Mouse (Mus musculus): ENCODE data around the gene Nsf. TPM values are rescaled to one million over a fixed set of nuclear protein-coding genes. Genes with fewer than 3 reads are reported as not detected.

Nsf gene
- polyA plus RNA-seq, 1 experiment from 2014 or later, result 47.5 TPM

DNA sequence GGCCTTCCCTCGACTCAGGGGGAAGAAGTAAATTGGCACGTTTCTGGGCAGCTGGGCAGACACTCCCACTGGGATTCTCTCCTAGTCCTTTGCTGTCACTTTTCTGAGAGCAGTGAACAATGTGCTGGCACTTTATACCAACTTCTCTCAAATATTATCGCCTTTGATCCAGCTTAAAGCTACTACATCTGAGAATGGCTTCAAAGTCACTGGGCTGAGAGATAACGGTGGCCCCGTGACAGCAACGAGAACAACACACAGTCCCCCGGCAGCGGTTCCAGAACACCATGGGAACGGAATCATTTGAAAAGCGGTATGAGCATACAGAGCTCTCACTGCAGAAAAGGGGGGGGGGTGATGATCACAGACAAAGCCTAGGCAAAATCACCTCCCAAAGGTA lies 31.0 kb downstream of the Nsf start:
- no peaks in the 10 kb centered on the region for H3K27me3 ChIP-seq (ENCODE audit: insufficient read depth, low read length)
- no peak overlapping the region for H3K4me3 ChIP-seq (ENCODE audit: low read length)
- ATAC-seq (ENCODE audit: low FRiP score, low TSS enrichment), result no peak
- H3K36me3 ChIP-seq (ENCODE audit: insufficient read depth, low read length), result 0 out of 2 replicates have a peak, but pooled peaks cover 5% of the 10 kb centered on the region
- no peaks in the 10 kb centered on the region for H3K4me1 ChIP-seq (ENCODE audit: insufficient read depth, low read length)
- no peak overlapping the region for H3K4me2 ChIP-seq (replicated peaks; ENCODE audit: low read depth, low read length)
- H3K9ac ChIP-seq (replicated peaks; ENCODE audit: low read length), result no peak overlapping the region
- no peak overlapping the region for H3K27ac ChIP-seq (ENCODE audit: low read length)
- 91% methylated on average over 10 of the region's 10 CpGs for WGBS
- H3K9me3 ChIP-seq (ENCODE audit: low read length), result no peaks in the 10 kb centered on the region

DNA sequence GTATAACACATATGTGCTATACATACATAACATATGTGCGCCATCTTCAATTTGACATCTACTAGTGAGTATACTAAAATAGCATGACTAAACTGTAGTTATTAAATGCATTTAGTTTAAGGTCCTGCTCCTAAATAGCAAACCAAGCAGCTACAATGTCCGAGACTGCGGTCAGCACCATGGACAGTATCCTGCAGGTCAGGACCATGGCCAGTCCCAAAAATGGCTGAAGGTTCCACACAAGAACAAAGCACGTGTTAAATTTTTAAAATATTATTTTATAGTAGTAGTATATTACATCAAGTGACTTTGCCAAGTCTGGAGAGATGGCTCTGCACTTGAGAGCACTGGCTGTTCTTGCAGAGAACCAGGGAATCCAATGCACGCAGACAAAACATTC lies 33.2 kb downstream of the Nsf start:
- Histone ChIP-seq H3K4me1 (ENCODE audit: insufficient read depth, low read length) (no peaks in the 10 kb centered on the region), H3K4me3 (ENCODE audit: low read length) (no peak overlapping the region), H3K9ac (replicated peaks; ENCODE audit: low read length) (no peak overlapping the region), H3K27me3 (ENCODE audit: insufficient read depth, low read length) (no peaks in the 10 kb centered on the region), H3K27ac (ENCODE audit: low read length) (no peak overlapping the region), H3K36me3 (ENCODE audit: insufficient read depth, low read length) (peaks cover 9% of the 10 kb centered on the region; the same call in 1 of the 2 replicates), H3K9me3 (ENCODE audit: low read length) (no peaks in the 10 kb centered on the region), H3K4me2 (replicated peaks; ENCODE audit: low read depth, low read length) (no peak overlapping the region)
- ATAC-seq (ENCODE audit: low FRiP score, low TSS enrichment), result no peak
- 68% methylated on average over 5 of the region's 5 CpGs for WGBS

GRCm38 (mm10) chr11:103916807-103917206 lies 37.0 kb downstream of the Nsf start:
- 77% methylated on average over 7 of the region's 7 CpGs for WGBS
- Histone ChIP-seq H3K4me1 (ENCODE audit: insufficient read depth, low read length) (no peaks in the 10 kb centered on the region), H3K27ac (ENCODE audit: low read length) (no peak overlapping the region), H3K9ac (replicated peaks; ENCODE audit: low read length) (no peak overlapping the region), H3K4me2 (replicated peaks; ENCODE audit: low read depth, low read length) (no peak overlapping the region), H3K4me3 (ENCODE audit: low read length) (no peak overlapping the region), H3K36me3 (ENCODE audit: insufficient read depth, low read length) (peaks cover 19% of the 10 kb centered on the region; the same call in 1 of the 2 replicates), H3K27me3 (ENCODE audit: insufficient read depth, low read length) (no peaks in the 10 kb centered on the region), H3K9me3 (ENCODE audit: low read length) (no peaks in the 10 kb centered on the region)
- ATAC-seq (ENCODE audit: low FRiP score, low TSS enrichment), result no peak

GRCm38 (mm10) chr11:103915686-103916085 lies 38.2 kb downstream of the Nsf start:
- Histone ChIP-seq H3K4me1 (ENCODE audit: insufficient read depth, low read length) (no peaks in the 10 kb centered on the region), H3K9ac (replicated peaks; ENCODE audit: low read length) (no peak overlapping the region), H3K36me3 (ENCODE audit: insufficient read depth, low read length) (peaks cover 19% of the 10 kb centered on the region; the same call in 1 of the 2 replicates), H3K4me3 (ENCODE audit: low read length) (no peak overlapping the region), H3K27me3 (ENCODE audit: insufficient read depth, low read length) (no peaks in the 10 kb centered on the region), H3K4me2 (replicated peaks; ENCODE audit: low read depth, low read length) (no peak overlapping the region), H3K27ac (ENCODE audit: low read length) (no peak overlapping the region), H3K9me3 (ENCODE audit: low read length) (no peaks in the 10 kb centered on the region)
- no peak for ATAC-seq (ENCODE audit: low FRiP score, low TSS enrichment)
- 75% methylated on average over 9 of the region's 9 CpGs for WGBS

DNA sequence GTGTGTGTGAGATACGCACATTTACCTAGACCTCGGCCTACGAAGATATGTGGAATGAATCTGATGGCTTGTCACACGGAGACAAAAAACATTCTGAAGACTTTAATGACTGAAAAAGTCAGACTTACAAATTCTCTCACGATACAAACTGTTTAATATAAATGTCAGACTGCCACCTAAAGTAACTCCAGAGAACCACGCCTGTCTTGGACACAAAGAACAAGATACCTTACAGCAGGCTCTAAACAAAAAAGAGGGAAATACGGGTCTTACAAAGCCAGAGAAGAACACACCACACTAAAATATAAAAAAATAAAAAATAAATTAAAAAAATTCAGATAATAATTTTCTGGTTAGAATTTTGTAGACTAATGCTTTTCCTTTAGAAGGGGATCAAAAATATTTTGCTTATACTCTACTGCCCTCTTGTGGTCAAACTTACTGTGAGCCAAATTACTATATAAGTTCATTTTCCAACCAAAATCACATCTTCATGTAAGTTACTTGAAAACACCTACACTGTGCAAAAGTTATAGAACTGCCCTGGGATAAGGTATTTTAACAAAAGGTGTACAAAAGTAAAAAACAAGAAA lies 42.8 kb downstream of the Nsf start:
- 67% methylated on average over 7 of the region's 7 CpGs for WGBS
- Histone ChIP-seq H3K4me1 (ENCODE audit: insufficient read depth, low read length) (no peaks in the 10 kb centered on the region), H3K9me3 (ENCODE audit: low read length) (no peaks in the 10 kb centered on the region), H3K27ac (ENCODE audit: low read length) (no peak overlapping the region), H3K4me2 (replicated peaks; ENCODE audit: low read depth, low read length) (no peak overlapping the region), H3K4me3 (ENCODE audit: low read length) (no peak overlapping the region), H3K9ac (replicated peaks; ENCODE audit: low read length) (no peak overlapping the region), H3K36me3 (ENCODE audit: insufficient read depth, low read length) (peaks cover 25% of the 10 kb centered on the region; the same call in 1 of the 2 replicates), H3K27me3 (ENCODE audit: insufficient read depth, low read length) (no peaks in the 10 kb centered on the region)
- no peak for ATAC-seq (ENCODE audit: low FRiP score, low TSS enrichment)

DNA sequence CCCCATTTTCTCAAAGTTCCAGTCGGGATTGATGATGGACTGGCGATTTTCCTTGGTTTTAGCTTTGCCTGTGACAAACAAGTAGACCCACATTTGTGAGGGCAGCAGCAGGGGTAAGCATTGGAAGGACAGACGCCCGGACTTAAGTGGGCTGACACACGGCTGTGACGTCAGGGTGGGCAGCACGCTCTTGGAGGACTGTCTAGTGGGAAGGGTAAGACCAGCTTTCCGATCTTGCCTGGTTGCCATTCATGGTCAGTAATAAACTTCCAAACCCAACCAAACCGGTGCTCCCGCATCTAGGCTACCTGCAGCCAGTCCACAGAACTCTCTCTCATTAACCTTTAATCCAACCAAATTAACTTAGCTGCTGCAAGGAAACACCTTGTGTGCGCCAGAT lies 43.3 kb downstream of the Nsf start:
- no peak overlapping the region for H3K4me2 ChIP-seq (replicated peaks; ENCODE audit: low read depth, low read length)
- H3K4me1 ChIP-seq (ENCODE audit: insufficient read depth, low read length), result no peaks in the 10 kb centered on the region
- WGBS, result 96% methylated on average over 11 of the region's 11 CpGs
- H3K36me3 ChIP-seq (ENCODE audit: insufficient read depth, low read length), result peaks cover 19% of the 10 kb centered on the region; the same call in 1 of the 2 replicates
- ATAC-seq (ENCODE audit: low FRiP score, low TSS enrichment), result no peak
- H3K4me3 ChIP-seq (ENCODE audit: low read length), result no peak overlapping the region
- no peak overlapping the region for H3K27ac ChIP-seq (ENCODE audit: low read length)
- H3K9ac ChIP-seq (replicated peaks; ENCODE audit: low read length), result no peak overlapping the region
- H3K9me3 ChIP-seq (ENCODE audit: low read length), result no peaks in the 10 kb centered on the region
- H3K27me3 ChIP-seq (ENCODE audit: insufficient read depth, low read length), result no peaks in the 10 kb centered on the region

DNA sequence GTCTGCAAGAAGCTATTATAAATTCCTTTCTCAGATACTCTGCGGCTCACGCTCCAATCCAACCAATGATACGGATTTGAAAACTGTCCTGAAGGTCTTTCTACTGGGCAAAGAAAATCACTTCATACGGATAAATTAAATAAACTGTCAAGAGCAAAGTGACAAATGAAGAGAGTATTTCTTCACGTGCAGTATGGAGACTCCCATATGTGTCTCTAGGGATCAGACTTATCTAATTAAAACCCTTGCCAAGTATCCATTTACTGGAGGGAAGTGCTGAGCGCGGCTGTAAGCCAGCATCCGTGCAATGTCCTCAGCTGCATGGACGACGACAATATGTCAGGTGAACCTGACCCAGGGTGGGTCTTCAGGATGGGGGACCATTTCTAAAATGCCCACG lies 44.0 kb downstream of the Nsf start:
- H3K4me3 ChIP-seq (ENCODE audit: low read length), result no peak overlapping the region
- H3K27ac ChIP-seq (ENCODE audit: low read length), result no peak overlapping the region
- no peaks in the 10 kb centered on the region for H3K4me1 ChIP-seq (ENCODE audit: insufficient read depth, low read length)
- no peak overlapping the region for H3K4me2 ChIP-seq (replicated peaks; ENCODE audit: low read depth, low read length)
- no peaks in the 10 kb centered on the region for H3K9me3 ChIP-seq (ENCODE audit: low read length)
- peaks cover 15% of the 10 kb centered on the region; the same call in 1 of the 2 replicates for H3K36me3 ChIP-seq (ENCODE audit: insufficient read depth, low read length)
- no peak overlapping the region for H3K9ac ChIP-seq (replicated peaks; ENCODE audit: low read length)
- no peak for ATAC-seq (ENCODE audit: low FRiP score, low TSS enrichment)
- 90% methylated on average over 11 of the region's 11 CpGs for WGBS
- H3K27me3 ChIP-seq (ENCODE audit: insufficient read depth, low read length), result no peaks in the 10 kb centered on the region

- Histone ChIP-seq H3K27me3 (ENCODE audit: insufficient read depth, low read length) (no peaks in the 10 kb centered on the region), H3K4me2 (replicated peaks; ENCODE audit: low read depth, low read length) (no peak overlapping the region), H3K4me3 (ENCODE audit: low read length) (no peak overlapping the region), H3K9me3 (ENCODE audit: low read length) (no peaks in the 10 kb centered on the region), H3K36me3 (ENCODE audit: insufficient read depth, low read length) (peaks cover 15% of the 10 kb centered on the region; the same call in 1 of the 2 replicates), H3K27ac (ENCODE audit: low read length) (no peak overlapping the region), H3K4me1 (ENCODE audit: insufficient read depth, low read length) (no peaks in the 10 kb centered on the region), H3K9ac (replicated peaks; ENCODE audit: low read length) (no peak overlapping the region)
- 87% methylated on average over 12 of the region's 12 CpGs for WGBS
- ATAC-seq (ENCODE audit: low FRiP score, low TSS enrichment), result no peak
These were observed 44.5 kb downstream of the Nsf start for GRCm38 (mm10) chr11:103909396-103909795.

GRCm38 (mm10) chr11:103906051-103906719 lies 47.7 kb downstream of the Nsf start:
- Histone ChIP-seq H3K9me3 (ENCODE audit: low read length) (no peaks in the 10 kb centered on the region), H3K4me3 (ENCODE audit: low read length) (no peak overlapping the region), H3K27ac (ENCODE audit: low read length) (no peak overlapping the region), H3K36me3 (ENCODE audit: insufficient read depth, low read length) (peaks cover 8% of the 10 kb centered on the region; the same call in 1 of the 2 replicates), H3K9ac (replicated peaks; ENCODE audit: low read length) (no peak overlapping the region), H3K4me2 (replicated peaks; ENCODE audit: low read depth, low read length) (no peak overlapping the region), H3K4me1 (ENCODE audit: insufficient read depth, low read length) (no peaks in the 10 kb centered on the region), H3K27me3 (ENCODE audit: insufficient read depth, low read length) (no peaks in the 10 kb centered on the region)
- no peak for ATAC-seq (ENCODE audit: low FRiP score, low TSS enrichment)
- 52% methylated on average over 7 of the region's 7 CpGs for WGBS

DNA sequence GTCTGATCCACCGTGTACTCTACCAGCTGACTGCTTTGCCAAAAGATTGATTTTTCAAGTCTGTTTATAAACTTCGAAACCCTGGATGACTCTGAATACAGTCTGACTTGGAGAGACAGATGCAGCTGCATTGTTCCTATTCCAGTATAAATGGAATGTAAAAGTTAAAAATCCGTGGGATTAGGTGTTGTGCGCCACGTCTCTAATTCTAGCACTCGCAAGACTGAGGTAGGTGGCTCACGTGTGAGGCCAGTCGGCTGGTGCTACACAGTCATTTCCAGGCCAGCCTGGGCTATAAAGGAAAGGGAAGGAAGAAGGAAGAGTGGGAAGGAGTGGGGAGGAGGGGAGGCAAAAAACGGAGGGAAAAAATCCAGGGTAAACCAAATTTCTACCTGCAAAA lies 48.4 kb downstream of the Nsf start:
- Histone ChIP-seq H3K4me1 (ENCODE audit: insufficient read depth, low read length) (no peaks in the 10 kb centered on the region), H3K9ac (replicated peaks; ENCODE audit: low read length) (no peak overlapping the region), H3K4me2 (replicated peaks; ENCODE audit: low read depth, low read length) (no peak overlapping the region), H3K27ac (ENCODE audit: low read length) (no peak overlapping the region), H3K4me3 (ENCODE audit: low read length) (no peak overlapping the region), H3K27me3 (ENCODE audit: insufficient read depth, low read length) (no peaks in the 10 kb centered on the region), H3K36me3 (ENCODE audit: insufficient read depth, low read length) (peaks cover 8% of the 10 kb centered on the region; the same call in 1 of the 2 replicates), H3K9me3 (ENCODE audit: low read length) (no peaks in the 10 kb centered on the region)
- ATAC-seq (ENCODE audit: low FRiP score, low TSS enrichment), result no peak
- WGBS, result 78% methylated on average over 9 of the region's 9 CpGs
